Mouse (Mus musculus) megakaryocyte, adult 5-6 weeks (primary cell): ENCODE results near the gene Mtx3. TPM values are rescaled to one million over a fixed set of nuclear protein-coding genes. Genes with fewer than 3 reads are reported as not detected.

ENCODE experiments used
- ATAC-seq: 2 replicates; pipeline ENCODE4 v1.8.0; 2016; ENCODE audit warnings: mild to moderate bottlenecking, inconsistent platforms; ENCODE audit not compliant: poor library complexity, severe bottlenecking
- total RNA-seq, 2 experiments: library from RNA; stranded (forward) in 1 of 2; stranded (reverse) in 1 of 2; fragments of 153-499, 151-499 nt in 1 of 2; fragments of 221-1000, 200-1000 nt in 1 of 2; gene quantifications; 2 replicates each; pipeline versions ENCODE4 v1.2.3 to v1.2.4; 2015 to 2017

Gene Mtx3
- total RNA-seq, 2 experiments from 2014 or later = 2.3 to 3.3 TPM

DNA sequence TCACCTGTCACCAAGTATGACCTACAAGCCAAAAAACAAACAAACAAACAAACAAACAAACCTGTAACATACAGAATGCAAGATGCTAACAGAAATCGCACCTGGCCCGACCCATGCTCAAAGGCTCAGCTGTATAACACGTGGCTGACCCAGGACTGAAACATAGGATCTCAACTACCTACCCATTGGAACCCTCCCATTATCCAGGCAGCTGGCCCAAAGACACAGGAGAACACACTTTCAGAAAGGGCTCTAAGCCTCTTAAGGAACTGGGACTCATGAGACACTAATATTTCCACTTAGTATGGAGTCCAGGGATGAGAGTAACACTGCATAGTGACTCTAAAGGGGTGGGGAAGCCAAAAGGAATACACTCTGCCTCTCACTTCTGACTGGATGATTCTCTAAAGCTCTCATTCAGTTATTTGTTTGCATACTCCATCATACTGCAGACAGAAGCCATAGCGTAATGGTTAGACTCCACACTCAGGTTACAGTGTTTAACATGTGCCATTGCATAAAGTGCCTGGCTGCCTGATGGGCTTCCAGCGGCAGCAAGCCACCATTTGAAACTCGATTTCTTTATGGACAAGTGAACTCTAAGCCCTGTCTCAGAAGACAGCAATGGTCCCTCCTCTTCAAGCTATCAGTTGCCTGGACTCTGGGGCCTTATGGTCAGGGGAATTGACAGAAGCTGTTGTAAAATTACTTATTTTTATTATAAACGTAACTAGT is 38.6 kb downstream of the Mtx3 start:
- ATAC-seq = no peak

DNA sequence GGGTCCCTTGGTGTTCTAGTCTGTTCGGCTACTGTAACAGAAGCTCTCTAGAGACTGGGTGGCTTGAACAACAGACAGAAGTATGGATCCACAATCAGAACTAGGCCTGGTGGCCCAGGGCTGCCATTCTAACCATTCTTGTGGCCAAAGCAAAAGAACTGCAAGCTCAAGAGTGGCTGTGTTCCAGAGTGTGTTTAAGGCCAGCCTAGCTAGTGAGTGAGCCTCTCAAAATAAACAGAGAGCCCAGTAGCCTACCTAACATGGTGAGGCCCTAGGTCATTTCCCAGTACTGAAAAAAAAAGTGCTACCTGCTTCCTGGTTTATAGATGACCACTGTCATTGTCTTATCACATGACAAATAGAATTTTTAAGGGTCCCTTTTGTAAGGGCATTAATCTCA is 39.6 kb downstream of the Mtx3 start:
- ATAC-seq = no peak

DNA sequence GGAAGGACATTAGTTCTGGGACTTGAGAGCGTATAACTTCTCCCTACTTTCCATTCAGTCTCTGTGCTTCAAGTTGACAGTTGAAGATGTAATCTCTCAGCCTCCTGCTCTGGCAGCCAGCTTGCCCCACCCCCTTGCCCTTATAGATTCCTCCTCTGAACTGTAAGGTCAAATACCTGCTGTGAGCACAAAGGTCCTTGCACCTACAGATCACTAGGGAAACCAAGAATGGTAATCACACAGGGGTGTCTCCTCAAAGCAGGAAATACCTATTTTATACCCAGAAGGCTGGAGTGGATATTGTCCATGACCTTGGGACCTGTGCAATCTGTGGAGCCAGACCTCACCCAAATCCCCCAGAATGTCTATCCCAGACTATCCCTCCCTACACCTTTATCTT is 40.4 kb downstream of the Mtx3 start:
- no peak for ATAC-seq

DNA sequence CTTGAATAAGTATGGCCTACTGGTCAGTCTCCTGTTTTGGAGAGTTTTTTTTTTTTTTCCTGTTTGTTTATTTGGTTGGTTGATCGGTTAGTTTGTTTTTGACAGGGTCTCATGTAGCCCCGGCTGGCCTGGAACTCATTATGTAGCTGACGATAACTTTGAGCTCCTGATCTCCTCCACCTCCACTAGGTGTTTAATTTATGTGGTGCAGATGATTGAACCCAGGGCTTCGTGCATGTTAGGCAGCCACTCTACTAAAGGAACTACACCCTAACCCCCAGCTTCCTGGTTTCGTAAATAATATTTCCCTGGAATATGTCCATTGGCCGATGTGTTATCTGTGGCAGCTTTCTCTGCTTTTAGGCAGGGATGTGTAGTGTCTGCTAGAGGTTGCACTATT is 54.5 kb downstream of the Mtx3 start:
- ATAC-seq = no peak

DNA sequence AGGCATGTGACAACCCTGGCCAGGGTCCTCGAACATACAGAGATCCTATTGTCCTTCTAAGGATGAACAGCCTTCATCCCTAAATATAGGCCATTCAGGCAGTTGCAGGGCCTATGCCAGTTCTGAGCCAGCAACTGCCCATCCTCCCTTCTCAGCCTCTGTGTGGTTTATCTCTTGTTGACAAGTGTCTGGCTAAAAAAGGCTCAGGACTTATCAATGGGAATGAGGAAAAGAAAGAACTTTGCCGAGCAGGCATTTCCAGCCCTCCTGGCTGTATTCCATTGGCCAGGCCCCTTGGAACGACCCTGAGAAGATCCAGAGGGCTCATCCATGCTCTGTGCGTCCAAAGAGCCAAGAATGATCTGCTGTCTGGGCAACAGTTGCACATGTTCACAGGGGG is 58.7 kb downstream of the Mtx3 start:
- ATAC-seq = no peak

DNA sequence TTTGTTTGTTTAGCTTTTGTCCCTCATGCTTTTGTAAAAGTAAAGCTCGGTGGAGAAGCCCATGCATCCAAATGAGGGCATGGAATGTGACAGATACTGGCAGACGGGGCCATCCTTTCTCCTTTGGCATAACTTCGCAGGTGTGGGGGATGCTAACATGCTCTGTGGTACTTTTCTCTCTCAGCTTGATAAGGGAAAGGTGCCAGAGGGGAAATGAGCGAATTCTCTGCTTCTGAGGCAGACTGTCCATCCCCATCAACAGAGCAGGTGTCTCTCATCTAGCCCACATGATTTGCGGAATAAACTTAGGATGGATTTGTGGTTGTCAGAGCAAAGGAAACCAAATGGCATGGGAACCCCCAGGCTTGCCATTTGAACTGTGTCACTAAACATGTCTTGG is 61.4 kb downstream of the Mtx3 start:
- no peak for ATAC-seq

DNA sequence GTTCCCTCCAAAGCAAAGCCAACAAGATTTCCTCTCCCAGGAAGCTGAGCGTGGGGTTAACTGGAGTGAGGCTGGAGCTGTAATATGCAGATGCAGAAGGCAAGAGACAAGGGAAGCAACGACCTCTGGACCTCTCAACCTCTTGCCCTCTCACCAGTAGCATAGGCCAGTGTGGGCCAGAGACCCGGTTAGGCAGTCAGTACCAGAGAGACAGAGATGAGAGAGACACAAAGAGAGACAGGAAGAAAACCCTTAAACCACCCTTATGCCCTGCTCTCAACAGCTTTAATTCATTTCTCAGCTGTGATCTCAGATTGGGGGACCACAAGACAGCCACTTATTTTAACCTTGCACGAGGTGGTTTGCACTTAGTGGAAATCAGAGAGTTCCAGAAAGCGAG is 62.8 kb downstream of the Mtx3 start:
- no peak for ATAC-seq

Other genes with a start within 250 kb of the Mtx3 start
- gene Serinc5, start 233.7 kb upstream of the Mtx3 start, total RNA-seq (2015) = 10.8 and 12.0 TPM in 2 replicates
- 9.7 and 11.8 TPM in 2 replicates for gene Serinc5, start 233.7 kb upstream of the Mtx3 start, total RNA-seq (2017)
- gene Thbs4, start 49.9 kb upstream of the Mtx3 start, total RNA-seq (2015) = not detected in 2 replicates
- gene Thbs4, start 49.9 kb upstream of the Mtx3 start, total RNA-seq (2017) = not detected in 2 replicates